Mouse (Mus musculus): ENCODE results near the gene Syncrip. TPM values are rescaled to one million over a fixed set of nuclear protein-coding genes. Genes with fewer than 3 reads are reported as not detected.

Gene Syncrip
- total RNA-seq, 2 experiments from 2014 or later: 77.9 to 81.8 TPM

Other genes starting within 250 kb of the Syncrip start
- gene Nt5e, start 155.4 kb downstream of the Syncrip start, total RNA-seq (2021): 1 to 10 TPM; 3.8 to 4.6 TPM
- 10 to 100 TPM; 50.1 to 50.2 TPM for gene Snx14, start 43.6 kb downstream of the Syncrip start, total RNA-seq (2021)
- gene Gm20537, start 26.0 kb downstream of the Syncrip start, total RNA-seq (2021): under 1 TPM in 1 of 2 experiments, not detected in 1; 0.88 TPM
- 10 to 100 TPM; 17.8 to 21.1 TPM for gene Zfp949, start 65.4 kb upstream of the Syncrip start, total RNA-seq (2021)
- under 1 TPM in 1 of 2 experiments, not detected in 1; 0.69 TPM for gene Trim43a, start 98.3 kb upstream of the Syncrip start, total RNA-seq (2021)
- gene Mthfsl, start 237.7 kb upstream of the Syncrip start, total RNA-seq (2021): 10 to 100 TPM; 29.0 to 32.6 TPM
- gene Bcl2a1d, start 249.3 kb upstream of the Syncrip start, total RNA-seq (2021): under 1 TPM in 1 of 2 experiments, not detected in 1; 0.60 TPM